Mouse (Mus musculus): Measurements from ENCODE around the gene Fsip1.
"Not testable (repeated sequence)": the region's sequence is repeated elsewhere in the genome, so short reads cannot be mapped to it uniquely, and the experiment has no call there.

Fsip1 gene

DNA sequence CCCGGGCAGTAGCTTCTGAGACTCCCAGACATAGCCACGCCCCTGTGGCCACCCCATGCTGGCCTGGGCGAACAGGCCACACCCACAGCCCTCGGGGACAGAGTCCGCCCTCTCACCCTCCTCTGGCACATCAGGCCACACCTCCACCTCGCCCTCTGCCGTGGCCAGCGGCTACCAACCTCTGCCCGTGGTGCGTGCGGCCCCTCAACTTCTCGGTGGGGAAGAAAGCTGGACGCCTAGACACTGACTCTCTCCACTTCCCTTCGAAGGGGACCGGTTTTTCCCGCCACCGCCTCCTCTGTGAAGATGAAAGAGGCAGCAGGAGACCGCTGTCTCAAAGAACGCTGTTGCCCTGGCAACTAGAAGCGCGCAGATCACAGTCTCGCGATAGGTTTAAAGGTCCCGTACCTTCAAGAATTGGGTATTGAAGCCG, at the start of gene Fsip1:
Fsip1 (minus strand) TSS at position 346 of the 433 bp plus-strand sequence.
- DNase-seq (ENCODE audit: low read depth in 1 of 2, low spot score in 2 of 2), result peak; percentile 33 to 61

DNA sequence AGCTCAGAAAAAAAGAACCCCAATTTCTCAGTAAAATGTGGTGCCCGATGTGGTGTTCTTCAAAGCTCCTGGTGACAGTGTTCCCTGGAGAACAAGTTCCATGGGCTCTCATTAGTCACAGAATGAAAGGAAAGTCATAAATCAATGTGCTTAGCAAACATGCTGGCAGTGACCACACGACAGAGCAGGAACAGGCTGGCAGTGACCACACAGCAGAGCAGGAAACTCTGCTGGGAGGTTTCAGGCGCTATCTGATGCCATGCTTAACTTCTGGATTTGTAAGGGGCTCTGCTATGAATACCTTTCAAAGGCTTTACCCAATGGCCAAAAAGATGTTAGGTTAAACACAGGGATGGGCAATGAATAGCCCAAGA, 49.7 kb upstream of the Fsip1 start:
- DNase-seq (ENCODE audit: low read depth in 1 of 2, low spot score in 2 of 2), result no peak

DNA sequence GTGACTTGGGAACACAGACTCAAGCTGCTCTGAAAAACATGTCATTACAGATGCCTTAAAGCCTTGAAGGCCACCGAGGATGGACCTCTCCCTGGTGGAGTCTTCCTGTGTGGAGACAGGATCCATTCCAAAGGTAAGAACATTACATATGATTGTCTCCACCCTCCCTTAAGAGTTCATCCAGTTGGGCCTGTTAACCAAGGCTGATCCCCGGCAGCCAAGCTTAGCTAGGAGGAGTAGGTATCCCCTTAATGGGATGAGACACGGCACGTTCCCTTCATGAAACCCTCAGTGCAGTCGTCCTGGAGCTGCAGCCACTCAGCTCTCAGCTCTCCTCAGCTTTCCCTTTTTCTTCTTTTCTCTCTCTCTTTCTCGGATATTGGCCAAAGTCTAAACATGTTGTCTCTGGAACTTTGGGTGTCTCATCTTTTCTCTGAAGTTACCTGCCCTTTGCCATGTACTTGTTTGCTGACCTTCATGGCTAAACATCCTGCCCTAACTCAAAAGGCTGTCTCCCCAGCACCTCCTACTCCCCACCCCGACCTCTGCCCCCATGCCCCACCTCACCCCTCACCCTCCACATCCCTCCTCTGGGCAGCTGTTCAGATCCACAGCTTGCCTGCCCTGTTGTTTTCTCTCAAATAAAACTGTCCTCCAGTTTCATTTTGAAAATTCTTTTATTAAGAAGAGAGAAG, 49.2 kb upstream of the Fsip1 start:
- DNase-seq (ENCODE audit: low read depth in 1 of 2, low spot score in 2 of 2), result no peak

DNA sequence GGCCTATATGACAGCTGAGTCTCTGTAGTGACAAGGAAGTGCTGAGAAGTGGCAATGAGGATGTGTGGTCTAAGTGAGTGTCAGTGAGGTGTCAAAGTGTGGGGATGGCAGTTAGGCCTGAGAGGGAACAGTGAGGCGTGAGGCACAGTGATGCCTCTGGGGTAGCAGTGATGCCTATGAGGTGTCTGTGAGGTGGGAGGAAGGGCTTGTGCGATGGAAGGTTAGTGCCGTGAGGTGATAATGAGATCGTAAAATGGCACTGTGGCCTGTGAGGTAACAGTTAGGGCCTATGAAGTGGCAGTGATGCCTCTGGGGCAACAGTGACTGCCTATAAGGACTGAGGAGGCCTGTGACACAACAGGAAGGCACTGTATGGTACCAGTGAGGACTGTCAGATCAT, 46.7 kb upstream of the Fsip1 start:
- no peak for DNase-seq (ENCODE audit: low read depth in 1 of 2, low spot score in 2 of 2)

DNA sequence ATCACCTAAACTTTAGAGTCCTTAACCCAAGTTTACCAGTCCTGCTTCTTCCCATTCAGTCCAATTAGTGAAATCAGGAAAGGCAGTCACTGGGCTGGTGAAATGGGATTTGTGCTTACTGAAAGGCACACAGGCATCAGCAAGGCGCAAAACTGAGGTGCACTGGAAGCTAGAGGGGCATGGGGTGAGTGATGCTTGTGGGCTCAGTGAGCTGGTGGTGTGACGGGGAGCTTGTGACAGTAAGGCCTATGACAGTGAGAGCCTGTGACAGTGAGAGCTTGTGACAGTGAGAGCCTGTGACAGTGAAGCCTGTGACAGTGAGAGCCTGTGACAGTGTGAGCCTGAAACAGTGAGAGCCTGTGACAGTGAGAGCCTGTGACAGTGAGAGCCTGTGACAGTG, 44.9 kb upstream of the Fsip1 start:
- no peak for DNase-seq (ENCODE audit: low read depth in 1 of 2, low spot score in 2 of 2)

DNA sequence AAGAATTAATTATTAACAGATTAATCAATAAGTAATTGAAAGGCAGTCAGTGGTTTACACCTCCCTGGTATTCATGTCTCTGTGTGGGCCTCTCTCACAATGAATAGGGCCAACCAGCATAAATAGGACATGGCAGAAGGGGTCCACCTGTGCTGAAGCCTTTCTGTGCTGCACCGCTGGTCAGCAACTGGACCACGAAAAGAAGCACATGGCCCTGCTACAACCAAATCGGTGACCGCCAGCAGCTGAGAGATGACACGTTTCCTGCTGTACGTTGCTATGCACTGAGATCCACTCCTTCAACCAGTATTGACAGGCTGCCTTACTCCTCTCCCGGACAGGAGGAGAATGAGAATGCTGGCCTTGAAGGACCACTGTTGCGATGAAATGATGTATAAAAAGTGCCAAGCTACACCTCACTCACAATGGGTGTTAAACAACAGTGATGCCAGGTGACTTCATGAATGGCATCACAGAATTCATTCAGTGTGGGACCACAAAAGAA, 44.3 kb upstream of the Fsip1 start:
- no peak for DNase-seq (ENCODE audit: low read depth in 1 of 2, low spot score in 2 of 2)

DNA sequence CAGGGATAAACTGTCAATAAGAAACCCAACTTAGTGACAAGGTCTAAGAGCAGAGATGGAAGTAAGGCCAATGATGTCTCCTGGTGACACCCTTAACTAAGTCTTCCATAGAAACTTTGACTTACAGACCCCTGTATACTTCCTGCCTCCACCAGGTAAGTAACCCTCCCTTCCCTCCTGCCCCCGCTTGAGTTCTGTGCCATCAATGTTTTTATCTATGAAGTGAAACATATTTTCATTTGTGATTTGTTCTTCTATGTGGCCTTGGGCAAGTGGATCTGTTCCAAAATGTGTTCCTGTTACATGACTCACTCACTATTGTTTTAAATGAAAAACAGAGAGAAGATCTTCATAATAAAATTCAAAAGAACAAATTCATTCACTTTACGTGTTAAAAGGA, 43.2 kb upstream of the Fsip1 start:
- no peak for DNase-seq (ENCODE audit: low read depth in 1 of 2, low spot score in 2 of 2)

DNA sequence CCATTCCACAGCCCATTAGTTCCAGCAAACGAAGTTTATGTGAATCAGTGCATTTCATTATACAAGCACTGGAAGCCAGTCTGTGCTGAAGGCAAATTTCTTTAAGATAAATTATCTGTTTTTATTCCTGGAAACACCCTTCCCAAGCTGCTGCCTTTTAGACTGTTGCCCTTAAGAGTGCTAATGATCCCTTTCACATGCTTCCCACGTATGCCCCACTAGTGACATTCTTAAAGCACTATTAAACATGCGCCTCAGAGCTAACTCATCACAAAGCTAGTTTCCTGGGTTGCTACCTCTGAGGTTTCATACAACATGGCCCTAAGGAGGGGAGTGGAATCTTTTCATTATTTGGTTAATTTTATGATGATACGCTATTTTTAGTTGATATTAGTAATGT, 41.8 kb upstream of the Fsip1 start:
- no peak for DNase-seq (ENCODE audit: low read depth in 1 of 2, low spot score in 2 of 2)

DNA sequence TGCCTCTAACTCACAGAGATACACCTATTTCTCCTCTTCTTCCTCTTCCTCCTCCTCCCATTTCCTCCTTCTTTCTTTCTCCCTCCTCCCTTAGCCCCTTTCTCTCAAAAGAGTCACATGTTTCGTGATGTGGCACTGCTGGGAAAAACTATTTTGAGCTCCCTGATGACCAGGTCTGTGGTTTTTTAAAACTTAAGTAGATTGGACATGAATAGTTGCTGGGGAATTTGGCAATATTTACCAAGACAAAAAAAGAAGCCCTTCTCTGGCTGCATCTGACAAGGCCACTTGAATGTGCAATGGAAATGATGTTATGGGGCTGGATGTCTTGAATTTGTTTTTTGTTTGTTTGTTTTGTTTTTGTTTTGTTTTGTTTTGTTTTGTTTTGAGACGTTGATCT, 41.2 kb upstream of the Fsip1 start:
- no peak for DNase-seq (ENCODE audit: low read depth in 1 of 2, low spot score in 2 of 2)

DNA sequence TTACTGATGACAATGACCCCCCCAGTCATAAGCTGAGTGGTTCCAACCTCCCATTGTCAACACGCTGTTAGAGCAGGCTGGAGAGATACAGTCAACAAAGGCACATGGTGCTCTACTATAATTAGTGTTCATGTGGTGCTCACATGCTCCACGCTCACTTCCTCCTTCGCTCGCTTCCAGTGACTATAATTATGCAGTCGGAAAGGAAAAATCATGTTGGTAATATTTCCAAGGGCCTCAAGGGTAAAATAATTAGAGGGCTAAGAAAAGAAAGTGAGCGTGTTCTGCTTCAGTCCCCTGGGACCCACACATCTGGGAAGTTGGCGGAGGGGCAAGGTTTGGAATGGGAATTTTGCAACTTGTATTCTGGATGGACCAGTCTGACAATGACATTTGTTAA, 38.7 kb upstream of the Fsip1 start:
- DNase-seq (ENCODE audit: low read depth in 1 of 2, low spot score in 2 of 2), result no peak

DNA sequence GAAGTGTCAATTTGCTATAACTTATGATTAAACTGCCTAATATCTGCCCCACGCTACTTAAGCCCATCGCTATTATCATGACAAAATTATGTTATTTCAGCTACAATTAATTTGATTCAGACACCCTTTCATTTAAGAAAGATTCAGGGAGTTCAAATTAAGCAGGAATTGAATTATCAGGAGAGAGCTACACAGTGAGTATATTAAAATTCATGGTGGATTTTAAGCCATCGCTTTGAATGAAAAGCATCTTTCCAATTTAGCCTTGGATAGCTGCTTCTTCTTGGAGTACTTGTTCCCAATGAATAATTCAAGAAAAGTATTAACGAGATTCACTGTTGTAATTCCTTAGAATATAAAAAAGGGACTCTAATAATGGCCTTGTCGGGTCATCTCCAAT, 36.8 kb upstream of the Fsip1 start:
- DNase-seq (ENCODE audit: low read depth in 1 of 2, low spot score in 2 of 2), result no peak

DNA sequence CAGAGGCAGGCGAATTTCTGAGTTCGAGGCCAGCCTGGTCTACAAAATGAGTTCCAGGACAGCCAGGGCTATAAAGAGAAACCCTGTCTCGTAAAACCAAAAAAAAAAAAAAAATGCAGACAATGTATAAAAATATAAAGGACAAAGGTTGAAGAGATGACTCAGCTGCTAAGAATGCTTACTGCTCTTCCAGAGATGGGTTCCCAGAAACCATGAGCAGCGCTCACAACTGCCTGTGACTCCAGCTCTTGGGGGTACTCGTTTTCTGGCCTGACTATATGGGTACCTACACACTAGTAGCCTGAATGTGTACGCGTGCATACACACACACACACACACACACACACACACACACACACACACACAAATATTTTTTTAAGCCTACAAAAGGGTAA, 32.3 kb upstream of the Fsip1 start:
- not testable (repeated sequence) for DNase-seq (ENCODE audit: low read depth in 1 of 2, low spot score in 2 of 2)

DNA sequence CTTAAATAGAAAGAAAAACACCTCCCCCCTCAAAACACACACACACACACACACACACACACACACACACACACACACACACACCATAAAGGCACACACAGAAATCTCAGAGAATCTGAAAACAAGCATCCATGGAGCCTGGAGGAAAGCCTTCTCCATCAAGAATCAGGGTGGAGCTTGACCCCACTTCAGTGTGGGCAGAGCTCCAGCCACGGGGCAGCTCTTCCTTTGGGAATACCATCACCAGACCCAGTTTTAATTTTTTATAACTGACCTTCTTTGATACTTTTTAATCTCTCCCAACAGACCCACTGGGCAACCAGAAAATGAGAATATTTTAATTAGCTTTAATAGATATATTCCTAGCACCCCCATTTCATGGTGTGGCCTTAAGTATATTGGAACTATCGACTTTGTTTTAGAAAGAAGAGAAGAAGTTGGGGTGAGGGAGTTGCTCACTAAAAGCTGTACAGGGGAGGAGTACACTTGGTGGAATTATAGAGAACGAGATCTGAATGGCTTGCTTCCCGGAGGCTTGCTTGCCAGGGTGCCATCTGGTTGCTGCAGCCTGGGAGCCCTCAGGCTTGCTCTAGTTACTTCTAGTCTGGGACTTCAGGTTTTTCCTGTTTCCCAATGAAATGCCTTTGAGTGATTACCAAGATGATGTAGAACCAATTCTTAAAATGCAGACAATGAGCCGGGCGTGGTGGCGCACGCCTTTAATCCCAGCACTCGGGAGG, 31.7 kb upstream of the Fsip1 start:
- DNase-seq (ENCODE audit: low read depth in 1 of 2, low spot score in 2 of 2), result no peak

DNA sequence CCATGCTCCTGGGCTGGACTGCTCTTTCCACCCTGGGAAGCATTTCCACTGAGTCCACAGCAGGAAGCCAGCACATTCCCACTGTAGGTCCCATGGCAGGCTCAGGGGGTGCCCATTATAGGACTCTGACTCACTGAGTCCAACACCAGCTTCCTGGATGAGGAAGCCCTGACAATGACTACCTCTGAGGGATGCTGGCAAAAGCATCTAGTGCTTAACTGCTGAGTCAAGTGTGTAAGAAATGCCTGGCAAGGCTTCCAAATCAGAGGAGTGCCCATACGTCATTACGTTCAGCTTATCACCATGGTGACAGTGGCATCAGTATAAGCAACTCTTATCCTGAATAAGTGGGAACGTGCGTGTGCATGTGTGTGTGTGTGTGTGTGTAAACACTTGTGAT, 30.9 kb upstream of the Fsip1 start:
- DNase-seq (ENCODE audit: low read depth in 1 of 2, low spot score in 2 of 2), result no peak

DNA sequence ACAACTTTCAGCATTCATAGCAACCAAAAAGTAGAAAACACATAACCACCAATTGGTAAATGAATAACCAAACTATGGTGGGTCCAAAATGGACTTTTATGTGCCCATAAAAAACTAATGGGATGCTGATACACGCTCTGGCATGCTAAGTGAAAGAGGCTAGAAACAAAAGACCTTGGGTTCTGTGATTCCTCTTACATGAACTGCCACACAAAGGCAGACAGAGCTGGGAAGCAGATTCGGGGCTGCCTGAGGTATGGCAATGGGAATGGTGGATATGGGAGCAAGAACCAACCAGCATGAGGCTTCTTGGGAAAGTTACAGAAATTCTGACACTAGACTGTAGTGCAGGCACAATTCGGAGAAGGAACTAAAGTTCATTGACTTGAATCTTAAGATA, 25.7 kb upstream of the Fsip1 start:
- no peak for DNase-seq (ENCODE audit: low read depth in 1 of 2, low spot score in 2 of 2)

DNA sequence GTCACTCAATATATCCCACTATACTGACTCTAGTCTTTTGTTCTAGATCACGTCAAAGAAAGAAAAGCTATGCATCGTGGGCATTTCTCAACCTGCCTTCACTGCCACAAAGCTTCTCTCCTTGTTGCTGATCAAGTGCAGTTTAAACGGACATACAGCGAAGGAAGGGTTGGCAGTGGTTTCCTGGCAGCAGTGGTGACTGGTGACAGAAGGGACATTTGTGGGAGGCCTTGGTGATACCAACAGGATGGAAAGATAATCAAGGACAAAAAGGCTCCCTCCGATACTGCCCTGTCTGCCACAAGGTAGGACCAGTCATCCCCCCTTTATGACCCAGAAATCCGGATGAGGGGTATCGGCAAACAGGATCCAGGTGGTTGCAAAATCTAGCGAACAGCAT, 21.5 kb upstream of the Fsip1 start:
- DNase-seq (ENCODE audit: low read depth in 1 of 2, low spot score in 2 of 2), result no peak

DNA sequence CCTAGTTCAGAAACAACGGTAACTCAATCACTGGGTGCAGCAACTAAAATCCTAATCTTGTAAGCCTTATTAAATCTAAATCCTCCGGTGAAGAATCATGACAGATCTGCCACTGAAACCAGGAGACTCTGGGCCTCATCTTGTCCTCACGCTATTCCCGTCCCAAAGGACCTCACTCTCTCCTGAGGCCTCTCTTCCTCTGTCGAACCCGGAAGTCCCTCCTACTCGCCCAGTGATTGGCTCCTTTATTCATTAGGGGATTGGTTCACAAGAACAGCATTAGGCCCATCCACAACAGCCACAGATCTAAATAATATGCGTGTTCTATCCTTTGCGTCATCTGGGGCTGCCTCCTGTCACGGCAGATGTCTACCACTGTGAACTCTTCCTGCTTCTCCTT, 14.8 kb upstream of the Fsip1 start:
- no peak for DNase-seq (ENCODE audit: low read depth in 1 of 2, low spot score in 2 of 2)

DNA sequence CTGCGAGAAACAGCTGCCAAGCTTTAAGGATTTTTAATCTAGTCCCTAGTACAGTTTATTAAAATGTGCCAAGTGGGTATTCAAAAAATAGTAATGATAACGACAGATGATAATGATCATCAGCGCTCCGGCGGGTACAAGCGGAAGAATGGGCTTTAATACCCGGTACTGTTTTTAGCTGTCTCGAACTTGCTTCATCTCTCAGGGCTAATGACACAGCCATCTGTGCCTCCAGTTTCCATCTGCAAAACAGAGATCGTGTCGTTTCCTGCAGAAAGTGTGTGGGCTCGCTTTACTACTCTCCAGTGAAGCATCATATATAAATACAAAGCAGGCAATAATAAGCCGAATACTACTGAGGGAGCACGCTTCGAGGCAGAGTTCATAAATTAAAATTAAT, 13.4 kb upstream of the Fsip1 start:
- no peak for DNase-seq (ENCODE audit: low read depth in 1 of 2, low spot score in 2 of 2)

DNA sequence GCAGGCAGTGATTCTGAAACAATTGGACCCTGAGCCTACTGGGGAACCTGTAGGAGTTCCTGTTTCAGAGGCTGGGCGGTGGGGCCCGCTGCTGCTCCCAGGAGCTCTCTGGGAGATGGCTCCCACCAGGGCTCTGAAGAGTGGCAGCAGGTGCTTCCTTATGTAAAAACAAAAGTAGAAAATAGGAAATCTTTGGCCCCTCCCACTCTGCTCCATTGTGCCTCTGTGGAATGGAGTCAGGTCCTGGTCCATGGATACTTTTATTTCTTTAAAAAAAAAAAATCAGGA, 7.1 kb upstream of the Fsip1 start:
- no peak for DNase-seq (ENCODE audit: low read depth in 1 of 2, low spot score in 2 of 2)

DNA sequence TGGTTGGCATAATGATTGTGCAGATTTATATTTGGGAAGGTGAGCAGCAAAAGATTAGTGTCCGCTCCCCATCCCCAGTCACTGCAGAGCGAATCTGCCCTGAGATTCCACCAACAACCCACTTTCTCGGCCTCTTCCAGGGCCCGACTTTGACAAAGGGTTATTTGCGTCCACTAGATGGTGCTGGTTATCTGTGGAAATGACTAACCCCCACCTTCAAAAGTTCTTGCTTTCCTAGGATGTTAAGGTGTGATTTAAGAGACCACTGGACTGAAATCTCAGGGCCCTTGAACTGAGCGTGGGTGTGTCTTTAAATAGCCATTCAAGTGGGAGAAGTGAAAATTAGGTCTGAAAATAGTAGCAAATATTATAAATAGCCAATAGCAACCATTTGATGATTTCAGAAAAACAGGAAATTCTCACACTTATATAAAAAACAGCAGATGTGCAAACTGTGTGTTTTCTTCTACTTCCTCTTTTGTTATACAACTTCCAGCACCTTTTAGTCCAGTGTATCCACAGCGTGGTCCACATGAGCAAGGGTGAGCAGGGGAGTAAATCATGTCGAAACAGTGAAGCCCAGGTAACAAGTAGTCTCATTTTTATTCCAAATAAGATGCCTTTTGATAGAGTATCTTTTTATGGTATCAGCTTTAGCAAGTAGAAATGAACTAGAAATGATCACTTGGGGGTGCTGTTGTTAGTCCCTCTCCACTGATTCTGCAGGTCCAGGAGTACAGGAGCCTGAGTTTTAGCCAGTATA, 6.6 kb upstream of the Fsip1 start:
- peak in 1 of 2 experiments; percentile 26 for DNase-seq (ENCODE audit: low read depth in 1 of 2, low spot score in 2 of 2)

DNA sequence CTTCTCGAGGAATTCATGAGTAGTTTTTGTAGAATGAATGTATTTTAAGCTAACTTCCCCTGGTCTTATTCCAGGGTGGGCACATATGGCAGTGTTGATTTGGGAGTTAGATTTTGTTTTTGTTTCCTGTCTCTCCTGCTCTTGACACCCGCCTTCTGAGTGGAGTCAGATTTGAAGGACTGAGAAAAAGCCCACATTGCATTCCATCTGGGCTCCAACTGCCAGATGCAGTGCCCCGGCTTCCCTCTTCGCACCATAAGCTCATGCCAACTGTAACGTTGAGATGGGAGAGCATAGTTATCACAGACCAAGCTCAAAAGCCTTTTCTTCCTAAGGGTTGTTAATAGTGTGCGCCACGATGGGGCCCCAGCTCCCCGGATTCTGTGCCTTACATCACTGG, 5.9 kb upstream of the Fsip1 start:
- no peak for DNase-seq (ENCODE audit: low read depth in 1 of 2, low spot score in 2 of 2)

DNA sequence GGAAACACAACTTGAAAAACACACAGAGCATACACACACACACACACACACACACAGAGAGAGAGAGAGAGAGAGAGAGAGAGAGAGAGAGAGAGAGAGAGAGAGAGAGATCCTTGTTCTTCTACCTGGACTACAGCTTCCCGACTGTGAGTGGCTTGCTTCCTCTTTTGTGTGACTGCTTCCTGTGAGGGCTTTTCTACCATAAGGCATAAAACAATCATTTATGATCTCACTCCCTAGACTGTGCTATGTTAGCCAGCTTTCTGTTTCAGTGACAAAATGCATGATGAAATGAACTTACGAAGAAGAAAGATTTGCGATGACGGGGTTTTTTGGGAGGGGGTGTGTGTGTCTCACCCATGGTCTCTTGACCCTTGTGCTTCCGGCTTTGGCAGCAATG, 3.0 kb upstream of the Fsip1 start:
- DNase-seq (ENCODE audit: low read depth in 1 of 2, low spot score in 2 of 2), result no peak
